Comparison of ENCODE assay signal across 26 mouse cellular contexts in the genomic region with DNA sequence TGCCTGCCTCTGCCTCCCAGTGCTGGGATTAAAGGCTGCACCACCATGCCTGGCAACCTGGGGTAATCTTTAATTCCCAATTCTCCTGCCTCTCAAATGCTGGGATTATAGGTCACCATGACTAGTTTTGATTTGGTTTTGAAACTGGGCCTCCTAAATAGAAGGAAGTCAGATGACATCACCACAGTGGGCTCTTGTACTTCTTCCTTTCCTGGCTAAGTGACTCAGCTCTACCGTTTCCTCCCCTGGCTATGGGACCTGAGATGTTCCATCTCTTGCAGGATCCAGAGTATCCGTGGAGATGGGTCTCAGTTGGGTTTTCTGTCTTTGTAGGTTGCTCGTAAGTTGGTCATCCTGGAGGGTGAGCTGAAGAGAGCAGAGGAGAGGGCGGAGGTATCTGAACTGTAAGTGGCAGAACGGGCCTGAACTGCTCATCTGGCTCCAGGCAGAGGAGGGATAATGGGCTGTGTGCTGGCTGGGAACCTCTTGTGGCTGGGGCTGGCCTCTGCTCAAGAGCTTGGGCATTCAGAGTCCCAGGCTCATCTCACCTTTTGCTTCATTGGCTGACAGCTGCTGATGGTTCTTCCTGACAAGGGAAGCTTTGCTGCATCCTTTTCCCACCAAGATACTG. TPM values are rescaled to one million over a fixed set of nuclear protein-coding genes. Genes with fewer than 3 reads are reported as not detected.
DNase-seq lines count a peak whose midpoint lies in the region; ATAC-seq and TF ChIP-seq lines count a peak whose summit lies in the region.
"Had no signal": no experiment of that assay in that cellular context is flagged by ENCODE, and none has a peak within 500 bp of the region (broad histone marks: within the 10 kb centered on the region; RNA-seq: fewer than 3 reads in every experiment).

No protein-coding gene starts in this region.

- no peak overlapping the region for H3K4me2 ChIP-seq in heart, embryonic 13.5 days
- H3K4me2 ChIP-seq in CH12.LX (ENCODE audit: insufficient read depth, low read depth, poor library complexity, severe bottlenecking) = no peak overlapping the region
- H3K4me2 ChIP-seq: forebrain, embryonic 12.5 days; hindbrain, embryonic 13.5 days; liver, embryonic 13.5 days; neural tube, embryonic 15.5 days had no signal

- peaks cover 98% of the 10 kb centered on the region for H3K36me3 ChIP-seq in heart, embryonic 13.5 days
- peaks cover 75 to 92% of the 10 kb centered on the region in 2 experiments for H3K36me3 ChIP-seq in CH12.LX (replicated peaks in 1 of 2; ENCODE audit: control insufficient read depth in 1 of 2, insufficient read depth in 1 of 2, low read length in 1 of 2)

- H3K79me2 ChIP-seq in CH12.LX (replicated peaks; ENCODE audit: control insufficient read depth, extremely low read depth, insufficient read depth, poor library complexity, severe bottlenecking) = no peaks in the 10 kb centered on the region

- in situ Hi-C loops in CH12.LX (cut with MboI; ENCODE audit: low pct_ligation_motif_present, low pct_unique_long_range_greater_than_20kb, low sequenced_read_pairs) = no loop called here

- intact Hi-C loops in heart, postnatal 36 days (cut with DNase I) = no loop called here

- no peaks in the 10 kb centered on the region for H3K27me3 ChIP-seq in heart, embryonic 13.5 days (replicated peaks)
- no peaks in the 10 kb centered on the region for H3K27me3 ChIP-seq in CH12.LX (replicated peaks)
- H3K27me3 ChIP-seq: forebrain, embryonic 12.5 days; hindbrain, embryonic 13.5 days; liver, embryonic 13.5 days; neural tube, embryonic 15.5 days had no signal

- dilution Hi-C loops in CH12.LX (cut with MboI; ENCODE audit: extremely low pct_ligation_motif_present, extremely low pct_unique_long_range_greater_than_20kb, low sequenced_read_pairs) = no loop called here

- TF ChIP-seq EP300 in CH12.LX (IDR thresholded peaks at IDR 0.05; ENCODE audit: low read length) = no peak

- 74% methylated on average over 5 of the region's 5 CpGs for WGBS in heart, embryonic 13.5 days

- no peak for DNase-seq in heart, postnatal 36 days
- DNase-seq in CH12.LX (ENCODE audit: extremely low read depth) = no peak
- DNase-seq in adrenal gland, postnatal 4 days (ENCODE audit: low spot score in 2 of 2) = no peak
- no peak for DNase-seq in cerebellum, adult 9-11 months
- DNase-seq in neural tube, embryonic 10.5 days (ENCODE audit: extremely low spot score, low spot score) = no peak
- DNase-seq: cerebellum, adult 2 months; gastrocnemius, postnatal 36 days; left cerebral cortex, postnatal 4 days; liver, embryonic 13.5 days; thymus, adult 18-20 months had no signal

- no peak overlapping the region for H3K9ac ChIP-seq in heart, embryonic 13.5 days
- no peak overlapping the region for H3K9ac ChIP-seq in CH12.LX (ENCODE audit: insufficient read depth, low read depth)
- H3K9ac ChIP-seq: forebrain, embryonic 12.5 days; hindbrain, embryonic 13.5 days; liver, embryonic 13.5 days; neural tube, embryonic 15.5 days had no signal

- peaks cover 46% of the 10 kb centered on the region for H3K4me1 ChIP-seq in heart, embryonic 13.5 days
- peaks cover 9 to 75% of the 10 kb centered on the region in 2 experiments for H3K4me1 ChIP-seq in CH12.LX (ENCODE audit: control insufficient read depth in 1 of 2, insufficient read depth in 2 of 2)
- H3K4me1 ChIP-seq: forebrain, embryonic 12.5 days; hindbrain, embryonic 13.5 days; midbrain, embryonic 10.5 days; neural tube, embryonic 15.5 days had no signal

- no peak overlapping the region for H3K4me3 ChIP-seq in heart, embryonic 13.5 days
- no peak overlapping the region for H3K4me3 ChIP-seq in CH12.LX (replicated peaks in 1 of 3; ENCODE audit: low read depth in 2 of 3, low read length in 2 of 3, poor library complexity in 1 of 3)
- H3K4me3 ChIP-seq: forebrain, embryonic 12.5 days; hindbrain, embryonic 13.5 days; layer of hippocampus, adult 2 months; liver, embryonic 13.5 days; midbrain, embryonic 10.5 days; neural tube, embryonic 15.5 days had no signal

- no peak for TF ChIP-seq POLR2A in CH12.LX (IDR thresholded peaks at IDR 0.05; ENCODE audit: low read depth, low read length)

- no peak for TF ChIP-seq CTCF in CH12.LX (conservative IDR thresholded peaks at IDR 0.05 in 1 of 2, IDR thresholded peaks at IDR 0.05 in 1 of 2; ENCODE audit: low read depth in 2 of 2, low read length in 2 of 2)

- H3K9me3 ChIP-seq in heart, embryonic 13.5 days = no peaks in the 10 kb centered on the region
- no peaks in the 10 kb centered on the region for H3K9me3 ChIP-seq in CH12.LX (replicated peaks; ENCODE audit: low read length)
- H3K9me3 ChIP-seq: forebrain, embryonic 12.5 days; hindbrain, embryonic 13.5 days; liver, embryonic 13.5 days; midbrain, embryonic 10.5 days; neural tube, embryonic 15.5 days had no signal

- ATAC-seq in heart, embryonic 13.5 days (ENCODE audit: extremely low read depth, insufficient number of reproducible peaks, low FRiP score, low TSS enrichment) = no peak
- ATAC-seq in common myeloid progenitor, adult 5-6 weeks (replicated peaks; ENCODE audit: low read depth, poor library complexity, severe bottlenecking) = peak; percentile 80
- peak; percentile 79 for ATAC-seq in megakaryocyte progenitor cell, adult 5-6 weeks (replicated peaks; ENCODE audit: poor library complexity)
- ATAC-seq: intestine, embryonic 16.5 days had no signal

- TF ChIP-seq RAD21 in CH12.LX (IDR thresholded peaks at IDR 0.05; ENCODE audit: low read depth, low read length) = no peak

- 0 out of 2 replicates have a peak overlapping the region, but pooled peaks have one; percentile 28 for H3K27ac ChIP-seq in heart, embryonic 13.5 days (replicated peaks)
- H3K27ac ChIP-seq in CH12.LX (ENCODE audit: insufficient read depth, low read depth) = peak overlapping the region; percentile 7; the same call in 1 of the 2 replicates
- H3K27ac ChIP-seq: forebrain, embryonic 12.5 days; hindbrain, embryonic 13.5 days; kidney, postnatal 0 days; layer of hippocampus, adult 2 months; liver, embryonic 13.5 days; midbrain, embryonic 10.5 days; neural tube, embryonic 15.5 days had no signal

TF ChIP-seq in CH12.LX, 34 proteins besides CTCF, POLR2A, EP300 and RAD21:
- TF ChIP-seq E2F4 (IDR thresholded peaks at IDR 0.05; ENCODE audit: insufficient replicate concordance, low read depth, low read length) (no peak), BHLHE40 (IDR thresholded peaks at IDR 0.05; ENCODE audit: low read depth, low read length) (no peak), JUND (conservative IDR thresholded peaks at IDR 0.05; ENCODE audit: low read depth, low read length) (no peak), TBP (conservative IDR thresholded peaks at IDR 0.05; ENCODE audit: low read depth, low read length) (no peak), USF2 (conservative IDR thresholded peaks at IDR 0.05; ENCODE audit: low read depth, low read length) (no peak), GABPA (IDR thresholded peaks at IDR 0.05; ENCODE audit: insufficient replicate concordance, low read depth, low read length) (no peak), USF1 (IDR thresholded peaks at IDR 0.05; ENCODE audit: low read depth, low read length) (no peak), NRF1 (IDR thresholded peaks at IDR 0.05; ENCODE audit: low read depth, low read length) (no peak)
TF ChIP-seq in CH12.LX: peak in this region for 0.

RNA-seq across cellular contexts. Expression of gene Tpm4, which starts 9.7 kb away (rescaled TPM):
- polyA plus RNA-seq in heart, embryonic 13.5 days (2015; fragmentation: Nextera tagmentation; extraction: Ambion mirVana) = 358 and 365 TPM in 2 replicates
- 10 to 100 TPM; 86.3 to 97.2 TPM for total RNA-seq in heart, postnatal 36 days (2021)
- total RNA-seq in CH12.LX (2012; rRNA removed) (94.8 and 96.2 TPM in 2 replicates), CH12.LX (2014; rRNA removed) (284 and 318 TPM in 2 replicates)
- polyA plus RNA-seq in CH12.LX (2012; ENCODE audit: insufficient read length, low read depth) = 203 and 218 TPM in 2 replicates
- total RNA-seq in common myeloid progenitor, adult 5-6 weeks (2017) = 77.0 and 102 TPM in 2 replicates
- total RNA-seq in megakaryocyte progenitor cell, adult 5-6 weeks (2015) = 37.0 and 46.0 TPM in 2 replicates
- 64.2 and 73.9 TPM in 2 replicates for total RNA-seq in megakaryocyte progenitor cell, adult 5-6 weeks (2017)
- total RNA-seq in adrenal gland, postnatal 4 days (2021) = 100 to 1,000 TPM; 232 to 267 TPM

RNA-seq across cellular contexts. Expression of gene Rab8a, which starts 16.5 kb away (rescaled TPM):
- polyA plus RNA-seq in heart, embryonic 13.5 days (2015; fragmentation: Nextera tagmentation; extraction: Ambion mirVana) = 77.6 and 77.7 TPM in 2 replicates
- 10 to 100 TPM; 18.6 to 26.0 TPM for total RNA-seq in heart, postnatal 36 days (2021)
- total RNA-seq in CH12.LX (2012; rRNA removed) = 102 and 113 TPM in 2 replicates
- total RNA-seq in CH12.LX (2014; rRNA removed) = 165 and 190 TPM in 2 replicates
- polyA plus RNA-seq in CH12.LX (2012; ENCODE audit: insufficient read length, low read depth) = 136 and 186 TPM in 2 replicates
- 275 and 303 TPM in 2 replicates for total RNA-seq in common myeloid progenitor, adult 5-6 weeks (2017)
- total RNA-seq in megakaryocyte progenitor cell, adult 5-6 weeks (2015) = 34.3 and 47.3 TPM in 2 replicates
- total RNA-seq in megakaryocyte progenitor cell, adult 5-6 weeks (2017) = 329 and 425 TPM in 2 replicates
- 10 to 100 TPM; 64.1 to 67.7 TPM for total RNA-seq in adrenal gland, postnatal 4 days (2021)

RNA-seq across cellular contexts. Expression of gene Olfr374, which starts 37.6 kb away (rescaled TPM):
- polyA plus RNA-seq in heart, embryonic 13.5 days (2015; fragmentation: Nextera tagmentation; extraction: Ambion mirVana) = 0.04 and 0.20 TPM in 2 replicates
- total RNA-seq in heart, postnatal 36 days (2021) = not detected
- total RNA-seq in CH12.LX (2012; rRNA removed) (not detected in 2 replicates), CH12.LX (2014; rRNA removed) (not detected in 2 replicates)
- polyA plus RNA-seq in CH12.LX (2012; ENCODE audit: insufficient read length, low read depth) = 0.19 TPM in 1 of 2 replicates, not detected in the other
- not detected in 2 replicates for total RNA-seq in common myeloid progenitor, adult 5-6 weeks (2017)
- total RNA-seq in megakaryocyte progenitor cell, adult 5-6 weeks (2015) = not detected in 2 replicates
- not detected in 2 replicates for total RNA-seq in megakaryocyte progenitor cell, adult 5-6 weeks (2017)
- not detected for total RNA-seq in adrenal gland, postnatal 4 days (2021)
- total RNA-seq: adrenal gland, adult 18-20 months; gastrocnemius, postnatal 36 days; layer of hippocampus, adult 2 months; left cerebral cortex, adult 18-20 months had no signal
- polyA plus RNA-seq: cerebellum, adult 2 months; heart, postnatal 0 days; kidney, postnatal 0 days; liver, embryonic 13.5 days; lung, embryonic 16.5 days; midbrain, embryonic 10.5 days; small intestine, adult 2 months; urinary bladder, adult 2 months had no signal

RNA-seq across cellular contexts. Expression of gene Hsh2d, which starts 45.0 kb away (rescaled TPM):
- polyA plus RNA-seq in heart, embryonic 13.5 days (2015; fragmentation: Nextera tagmentation; extraction: Ambion mirVana) = 0.08 and 0.17 TPM in 2 replicates
- total RNA-seq in heart, postnatal 36 days (2021) = not detected
- total RNA-seq in CH12.LX (2012; rRNA removed) = 17.9 TPM in 2 replicates
- total RNA-seq in CH12.LX (2014; rRNA removed) = 25.1 and 26.1 TPM in 2 replicates
- 19.9 and 24.1 TPM in 2 replicates for polyA plus RNA-seq in CH12.LX (2012; ENCODE audit: insufficient read length, low read depth)
- 7.9 and 9.8 TPM in 2 replicates for total RNA-seq in common myeloid progenitor, adult 5-6 weeks (2017)
- total RNA-seq in megakaryocyte progenitor cell, adult 5-6 weeks (2015) = 6.6 and 8.7 TPM in 2 replicates
- 4.5 and 5.9 TPM in 2 replicates for total RNA-seq in megakaryocyte progenitor cell, adult 5-6 weeks (2017)
- not detected for total RNA-seq in adrenal gland, postnatal 4 days (2021)
- total RNA-seq: adrenal gland, adult 18-20 months; gastrocnemius, postnatal 36 days; left cerebral cortex, adult 18-20 months; left cerebral cortex, postnatal 4 days had no signal
- polyA plus RNA-seq: forebrain, embryonic 12.5 days; hindbrain, embryonic 13.5 days; midbrain, embryonic 10.5 days; neural tube, embryonic 15.5 days had no signal
